Mouse (Mus musculus): ENCODE results near the gene Ppm1b. TPM values are rescaled to one million over a fixed set of nuclear protein-coding genes. Genes with fewer than 3 reads are reported as not detected.

The Ppm1b gene
- polyA plus RNA-seq, 1 experiment from 2014 or later: 82.2 TPM

- no peaks in the 10 kb centered on the region for H3K9me3 ChIP-seq (replicated peaks)
- ATAC-seq (ENCODE audit: low FRiP score): no peak
- H3K9ac ChIP-seq (replicated peaks): no peak overlapping the region
- no peaks in the 10 kb centered on the region for H3K27me3 ChIP-seq (replicated peaks)
- H3K4me1 ChIP-seq: no peaks in the 10 kb centered on the region
- no peak overlapping the region for H3K27ac ChIP-seq (replicated peaks)
- H3K4me3 ChIP-seq (replicated peaks): no peak overlapping the region
- 83% methylated on average over 9 of the region's 9 CpGs for WGBS
- no peak overlapping the region for H3K4me2 ChIP-seq
- no peaks in the 10 kb centered on the region for H3K36me3 ChIP-seq
These were observed 16.4 kb upstream of the Ppm1b start for GRCm38 (mm10) chr17:84940017-84940731.

- no peak overlapping the region for H3K4me2 ChIP-seq
- H3K9me3 ChIP-seq (replicated peaks): no peaks in the 10 kb centered on the region
- H3K4me1 ChIP-seq: no peaks in the 10 kb centered on the region
- no peak for ATAC-seq (ENCODE audit: low FRiP score)
- WGBS: 91% methylated on average over 13 of the region's 13 CpGs
- H3K36me3 ChIP-seq: no peaks in the 10 kb centered on the region
- no peaks in the 10 kb centered on the region for H3K27me3 ChIP-seq (replicated peaks)
- H3K27ac ChIP-seq (replicated peaks): no peak overlapping the region
- H3K4me3 ChIP-seq (replicated peaks): no peak overlapping the region
- H3K9ac ChIP-seq (replicated peaks): no peak overlapping the region
These were observed 15.2 kb upstream of the Ppm1b start for GRCm38 (mm10) chr17:84941291-84941868.

- ATAC-seq (ENCODE audit: low FRiP score): no peak
- Histone ChIP-seq H3K27ac (replicated peaks) (no peak overlapping the region), H3K4me2 (no peak overlapping the region), H3K36me3 (no peaks in the 10 kb centered on the region), H3K9me3 (replicated peaks) (no peaks in the 10 kb centered on the region), H3K27me3 (replicated peaks) (no peaks in the 10 kb centered on the region), H3K4me3 (replicated peaks) (no peak overlapping the region), H3K9ac (replicated peaks) (no peak overlapping the region), H3K4me1 (no peaks in the 10 kb centered on the region)
- 90% methylated on average over 10 of the region's 10 CpGs for WGBS
These were observed 14.0 kb upstream of the Ppm1b start for GRCm38 (mm10) chr17:84942358-84943032.

GRCm38 (mm10) chr17:84943033-84943393 is 13.5 kb upstream of the Ppm1b start:
- Histone ChIP-seq H3K36me3 (no peaks in the 10 kb centered on the region), H3K9me3 (replicated peaks) (no peaks in the 10 kb centered on the region), H3K9ac (replicated peaks) (no peak overlapping the region), H3K27me3 (replicated peaks) (no peaks in the 10 kb centered on the region), H3K4me1 (no peaks in the 10 kb centered on the region), H3K27ac (replicated peaks) (no peak overlapping the region), H3K4me2 (no peak overlapping the region), H3K4me3 (replicated peaks) (no peak overlapping the region)
- 80% methylated on average over 2 of the region's 2 CpGs for WGBS
- ATAC-seq (ENCODE audit: low FRiP score): no peak

GRCm38 (mm10) chr17:84944348-84944747 is 12.2 kb upstream of the Ppm1b start:
- no peaks in the 10 kb centered on the region for H3K9me3 ChIP-seq (replicated peaks)
- H3K9ac ChIP-seq (replicated peaks): no peak overlapping the region
- no peaks in the 10 kb centered on the region for H3K27me3 ChIP-seq (replicated peaks)
- no peak overlapping the region for H3K4me2 ChIP-seq
- no peak overlapping the region for H3K27ac ChIP-seq (replicated peaks)
- ATAC-seq (ENCODE audit: low FRiP score): no peak
- H3K36me3 ChIP-seq: no peaks in the 10 kb centered on the region
- no peak overlapping the region for H3K4me3 ChIP-seq (replicated peaks)
- no peaks in the 10 kb centered on the region for H3K4me1 ChIP-seq
- 84% methylated on average over 6 of the region's 6 CpGs for WGBS

GRCm38 (mm10) chr17:84952521-84952920 is 4.0 kb upstream of the Ppm1b start:
- Histone ChIP-seq H3K27me3 (replicated peaks) (no peaks in the 10 kb centered on the region), H3K36me3 (no peaks in the 10 kb centered on the region), H3K9ac (replicated peaks) (no peak overlapping the region), H3K27ac (replicated peaks) (no peak overlapping the region), H3K9me3 (replicated peaks) (no peaks in the 10 kb centered on the region), H3K4me2 (no peak overlapping the region), H3K4me3 (replicated peaks) (no peak overlapping the region), H3K4me1 (peaks cover 10% of the 10 kb centered on the region)
- 92% methylated on average over 5 of the region's 5 CpGs for WGBS
- ATAC-seq (ENCODE audit: low FRiP score): no peak

- H3K27me3 ChIP-seq (replicated peaks): no peaks in the 10 kb centered on the region
- peaks cover 10% of the 10 kb centered on the region for H3K4me1 ChIP-seq
- no peak overlapping the region for H3K4me2 ChIP-seq
- H3K27ac ChIP-seq (replicated peaks): no peak overlapping the region
- H3K36me3 ChIP-seq: no peaks in the 10 kb centered on the region
- H3K4me3 ChIP-seq (replicated peaks): no peak overlapping the region
- no peak for ATAC-seq (ENCODE audit: low FRiP score)
- H3K9me3 ChIP-seq (replicated peaks): no peaks in the 10 kb centered on the region
- 90% methylated on average over 5 of the region's 5 CpGs for WGBS
- no peak overlapping the region for H3K9ac ChIP-seq (replicated peaks)
These were observed 2.8 kb upstream of the Ppm1b start for GRCm38 (mm10) chr17:84953776-84954175.

- Histone ChIP-seq H3K36me3 (no peaks in the 10 kb centered on the region), H3K9ac (replicated peaks) (no peak overlapping the region), H3K27me3 (replicated peaks) (no peaks in the 10 kb centered on the region), H3K4me1 (peaks cover 20% of the 10 kb centered on the region), H3K27ac (replicated peaks) (no peak overlapping the region), H3K4me2 (no peak overlapping the region), H3K9me3 (replicated peaks) (no peaks in the 10 kb centered on the region), H3K4me3 (replicated peaks) (no peak overlapping the region)
- 92% methylated on average over 5 of the region's 5 CpGs for WGBS
- ATAC-seq (ENCODE audit: low FRiP score): no peak
These were observed 1.7 kb upstream of the Ppm1b start for GRCm38 (mm10) chr17:84954881-84955280.

GRCm38 (mm10) chr17:84956931-84957486 is 468 bp downstream of the Ppm1b start:
- Histone ChIP-seq H3K9ac (replicated peaks) (peak overlapping the region; percentile 47), H3K4me2 (peak overlapping the region; percentile 67), H3K4me1 (peaks cover 33% of the 10 kb centered on the region), H3K36me3 (no peaks in the 10 kb centered on the region), H3K27me3 (replicated peaks) (no peaks in the 10 kb centered on the region), H3K4me3 (replicated peaks) (peak overlapping the region; percentile 96), H3K27ac (replicated peaks) (peak overlapping the region; percentile 92), H3K9me3 (replicated peaks) (no peaks in the 10 kb centered on the region)
- WGBS: under 1% methylated on average over 24 of the region's 24 CpGs
- ATAC-seq (ENCODE audit: low FRiP score): peak; percentile 92

- Histone ChIP-seq H3K9me3 (replicated peaks) (no peaks in the 10 kb centered on the region), H3K27me3 (replicated peaks) (no peaks in the 10 kb centered on the region), H3K4me2 (peak overlapping the region; percentile 67), H3K36me3 (no peaks in the 10 kb centered on the region), H3K4me1 (peaks cover 33% of the 10 kb centered on the region), H3K4me3 (replicated peaks) (peak overlapping the region; percentile 96), H3K9ac (replicated peaks) (peak overlapping the region; percentile 94), H3K27ac (replicated peaks) (peak overlapping the region; percentile 97)
- peak; percentile 98 for ATAC-seq (ENCODE audit: low FRiP score)
- under 1% methylated on average over 52 of the region's 55 CpGs for WGBS
These were observed 1.1 kb downstream of the Ppm1b start for GRCm38 (mm10) chr17:84957487-84958259.

GRCm38 (mm10) chr17:84958411-84958911 is 1.9 kb downstream of the Ppm1b start:
- H3K4me1 ChIP-seq: peaks cover 33% of the 10 kb centered on the region
- under 1% methylated on average over 49 of the region's 52 CpGs for WGBS
- no peaks in the 10 kb centered on the region for H3K27me3 ChIP-seq (replicated peaks)
- peak overlapping the region; percentile 96 for H3K4me3 ChIP-seq (replicated peaks)
- H3K9me3 ChIP-seq (replicated peaks): no peaks in the 10 kb centered on the region
- peak overlapping the region; percentile 62 for H3K4me2 ChIP-seq
- no peaks in the 10 kb centered on the region for H3K36me3 ChIP-seq
- no peak for ATAC-seq (ENCODE audit: low FRiP score)
- peak overlapping the region; percentile 94 for H3K9ac ChIP-seq (replicated peaks)
- peak overlapping the region; percentile 97 for H3K27ac ChIP-seq (replicated peaks)

Measured in neural tube, embryonic 15.5 days (tissue).